Mouse (Mus musculus): ENCODE data around the gene Tbc1d13. TPM values are rescaled to one million over a fixed set of nuclear protein-coding genes. Genes with fewer than 3 reads are reported as not detected.
A peak's percentile ranks its signal among the peaks of the same experiment; 100 is the strongest.
"Not testable (repeated sequence)": the region's sequence is repeated elsewhere in the genome, so short reads cannot be mapped to it uniquely, and the experiment has no call there.

Gene Tbc1d13
- polyA plus RNA-seq, 1 experiment from 2014 or later: 7.8 TPM

DNA sequence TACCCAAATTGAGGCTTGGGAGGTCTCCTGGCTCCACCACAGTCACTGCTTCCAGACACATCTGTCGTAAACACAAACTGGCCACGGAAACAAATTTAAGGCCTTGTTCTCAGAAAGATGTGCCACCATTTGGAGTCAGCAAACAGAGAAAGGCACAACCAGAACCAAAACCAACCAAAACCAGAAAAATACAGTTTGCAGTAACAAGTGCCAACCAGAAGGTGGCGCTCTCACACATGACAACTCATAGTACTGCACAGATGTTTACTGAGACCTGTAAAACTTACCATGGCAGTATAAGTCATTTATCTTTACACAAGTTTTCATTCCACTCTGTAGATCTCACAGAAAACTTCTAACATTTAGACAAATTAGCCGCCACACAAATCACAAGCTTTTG is 33.1 kb downstream of the Tbc1d13 start:
- no peaks in the 10 kb centered on the region for H3K36me3 ChIP-seq
- 0 out of 2 replicates have a peak, but pooled peaks cover 3% of the 10 kb centered on the region for H3K4me1 ChIP-seq (replicated peaks)
- H3K4me3 ChIP-seq (replicated peaks): no peak overlapping the region
- ATAC-seq: no peak
- no peaks in the 10 kb centered on the region for H3K9me3 ChIP-seq
- no peak overlapping the region for H3K27ac ChIP-seq
- WGBS: 57% methylated on average over 4 of the region's 4 CpGs
- H3K9ac ChIP-seq: no peak overlapping the region
- H3K4me2 ChIP-seq (replicated peaks): no peak overlapping the region
- H3K27me3 ChIP-seq (replicated peaks): no peaks in the 10 kb centered on the region

GRCm38 (mm10) chr2:30171371-30171996 is 37.9 kb downstream of the Tbc1d13 start, which contains the start of gene Endog:
Gene Endog (plus strand): TSS chr2:30171493.
- H3K36me3 ChIP-seq: peaks cover 34% of the 10 kb centered on the region
- H3K27ac ChIP-seq: peak within 1 kb of the TSS; percentile 90
- peak within 1 kb of the TSS; percentile 69 for H3K4me3 ChIP-seq (replicated peaks)
- ATAC-seq: peak; percentile 97
- H3K4me1 ChIP-seq (replicated peaks): peaks cover 10% of the 10 kb centered on the region; the same call in 1 of the 2 replicates
- no peaks in the 10 kb centered on the region for H3K27me3 ChIP-seq (replicated peaks)
- H3K9me3 ChIP-seq: no peaks in the 10 kb centered on the region
- WGBS: under 1% methylated on average over 75 of the region's 75 CpGs
- peak within 1 kb of the TSS; percentile 97 for H3K4me2 ChIP-seq (replicated peaks)
- peak within 1 kb of the TSS; percentile 67 for H3K9ac ChIP-seq

DNA sequence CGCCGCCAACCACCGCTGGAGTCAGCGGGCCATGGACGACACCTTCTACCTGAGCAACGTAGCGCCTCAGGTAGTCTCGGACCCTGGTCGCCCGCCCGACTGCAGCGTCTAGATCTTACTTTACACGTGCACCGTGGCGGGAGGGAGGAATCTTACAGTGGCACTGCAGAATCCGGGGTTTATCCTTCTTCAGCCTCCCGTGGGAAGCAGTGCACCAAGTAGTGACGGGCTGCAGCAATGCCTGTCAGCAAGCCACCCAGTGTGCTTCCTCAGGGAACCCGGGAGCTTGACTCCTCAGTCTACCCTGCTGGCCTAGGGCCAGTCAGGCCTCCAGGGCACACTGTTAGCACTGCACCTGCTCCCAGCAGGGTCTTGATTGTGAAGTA is 38.4 kb downstream of the Tbc1d13 start:
- Histone ChIP-seq H3K4me1 (replicated peaks) (peaks cover 11% of the 10 kb centered on the region), H3K36me3 (peaks cover 36% of the 10 kb centered on the region), H3K27me3 (replicated peaks) (no peaks in the 10 kb centered on the region), H3K4me3 (replicated peaks) (peak overlapping the region; percentile 69), H3K27ac (peak overlapping the region; percentile 90), H3K9ac (peak overlapping the region; percentile 67), H3K4me2 (replicated peaks) (peak overlapping the region; percentile 97), H3K9me3 (no peaks in the 10 kb centered on the region)
- ATAC-seq: peak; percentile 40
- WGBS: under 1% methylated on average over 19 of the region's 19 CpGs

GRCm38 (mm10) chr2:30173541-30174240 is 40.1 kb downstream of the Tbc1d13 start:
- Histone ChIP-seq H3K4me3 (replicated peaks) (no peak overlapping the region), H3K9ac (no peak overlapping the region), H3K27me3 (replicated peaks) (no peaks in the 10 kb centered on the region), H3K9me3 (no peaks in the 10 kb centered on the region), H3K36me3 (peaks cover 36% of the 10 kb centered on the region), H3K27ac (no peak overlapping the region), H3K4me1 (replicated peaks) (peaks cover 19% of the 10 kb centered on the region), H3K4me2 (replicated peaks) (no peak overlapping the region)
- 95% methylated on average over 20 of the region's 20 CpGs for WGBS
- ATAC-seq: no peak

DNA sequence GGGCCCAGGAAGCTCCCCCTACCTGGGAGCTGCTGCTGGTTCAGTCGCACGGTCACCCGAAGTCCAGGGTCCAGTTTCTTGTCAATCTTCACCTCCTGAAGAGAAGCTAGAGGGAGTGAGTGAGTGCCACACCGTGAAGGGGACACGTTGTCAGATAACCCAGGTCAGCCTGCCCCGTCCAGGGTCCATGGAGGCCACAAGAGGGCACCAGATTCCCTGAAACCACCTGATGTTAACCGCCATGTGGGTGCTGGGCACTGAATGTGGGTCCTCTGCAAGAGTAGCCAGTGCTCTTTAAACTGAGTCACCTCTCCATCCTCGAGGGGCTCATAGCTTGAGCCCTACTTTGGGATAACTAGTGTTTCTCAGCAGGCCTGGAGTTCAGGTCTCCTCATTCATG is 42.4 kb downstream of the Tbc1d13 start:
- ATAC-seq: no peak
- Histone ChIP-seq H3K4me2 (replicated peaks) (no peak overlapping the region), H3K9me3 (no peaks in the 10 kb centered on the region), H3K4me3 (replicated peaks) (no peak overlapping the region), H3K4me1 (replicated peaks) (peaks cover 19% of the 10 kb centered on the region), H3K36me3 (peaks cover 36% of the 10 kb centered on the region), H3K27me3 (replicated peaks) (no peaks in the 10 kb centered on the region), H3K27ac (no peak overlapping the region), H3K9ac (no peak overlapping the region)
- 91% methylated on average over 8 of the region's 8 CpGs for WGBS

GRCm38 (mm10) chr2:30176561-30176960 is 43.0 kb downstream of the Tbc1d13 start:
- Histone ChIP-seq H3K9ac (no peak overlapping the region), H3K9me3 (no peaks in the 10 kb centered on the region), H3K4me3 (replicated peaks) (no peak overlapping the region), H3K27ac (no peak overlapping the region), H3K36me3 (peaks cover 36% of the 10 kb centered on the region), H3K27me3 (replicated peaks) (no peaks in the 10 kb centered on the region), H3K4me1 (replicated peaks) (peaks cover 17% of the 10 kb centered on the region), H3K4me2 (replicated peaks) (no peak overlapping the region)
- 93% methylated on average over 2 of the region's 2 CpGs for whole genome bisulfite sequencing
- no peak for ATAC-seq

DNA sequence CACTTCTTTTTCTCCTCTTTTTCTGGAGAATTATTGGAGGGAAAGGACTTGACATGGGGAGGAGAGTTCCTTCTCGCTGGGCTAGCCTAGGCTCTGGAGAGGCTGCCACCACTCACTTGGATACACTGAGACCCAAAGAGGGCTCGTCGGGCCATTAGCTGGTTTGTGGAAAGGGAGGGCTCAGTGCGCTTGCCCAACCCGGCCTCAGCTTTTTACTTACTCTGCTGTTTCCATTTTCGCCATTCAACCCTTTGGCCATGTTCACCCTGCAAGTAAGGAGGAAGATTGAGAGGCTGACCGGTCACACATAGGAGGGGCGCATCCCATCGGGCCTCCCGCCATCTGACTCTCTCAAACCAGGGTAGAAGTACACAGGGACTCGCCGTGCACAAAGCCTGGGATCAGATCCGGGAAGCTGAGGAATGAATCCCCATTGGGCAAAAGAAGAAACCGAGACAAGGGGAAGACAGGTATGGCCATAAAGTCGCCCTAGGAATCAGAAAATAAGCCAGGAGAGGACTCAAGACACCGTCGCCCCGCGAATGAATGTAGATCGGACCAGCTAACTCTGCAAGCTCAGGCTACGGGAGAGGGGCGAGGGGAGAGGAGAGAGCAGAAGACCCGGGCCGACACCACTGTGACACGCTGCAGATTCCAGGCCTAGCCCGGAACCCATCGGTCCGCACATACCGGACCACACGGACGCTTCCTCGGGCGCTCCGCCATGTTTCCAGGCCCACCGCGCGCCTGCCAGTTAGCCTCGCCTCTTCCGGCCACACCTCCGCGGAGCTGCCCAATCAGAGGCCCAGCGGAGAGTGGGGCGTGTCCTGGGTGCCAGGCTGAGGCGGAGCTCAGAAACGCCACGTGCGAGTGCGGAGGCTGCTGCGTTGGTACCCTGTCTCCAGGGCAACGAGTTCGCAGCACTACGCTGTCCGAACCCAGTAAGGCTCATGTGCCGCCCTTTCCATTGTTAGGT is 44.4 kb downstream of the Tbc1d13 start, which contains the start of gene Spout1:
Spout1 (minus strand) TSS at position 760 of the 976 bp plus-strand sequence.
- Histone ChIP-seq H3K4me2 (replicated peaks) (peak within 1 kb of the TSS; percentile 79), H3K4me1 (replicated peaks) (peaks cover 9% of the 10 kb centered on the region), H3K9me3 (no peaks in the 10 kb centered on the region), H3K4me3 (replicated peaks) (peak within 1 kb of the TSS; percentile 56), H3K27me3 (replicated peaks) (no peaks in the 10 kb centered on the region), H3K36me3 (peaks cover 34% of the 10 kb centered on the region), H3K27ac (no peak within 1 kb of the TSS), H3K9ac (peak within 1 kb of the TSS; percentile 62)
- peak; percentile 98 for ATAC-seq
- 2% methylated on average over 54 of the region's 54 CpGs for WGBS

GRCm38 (mm10) chr2:30178711-30179110 is 45.2 kb downstream of the Tbc1d13 start:
- peak; percentile 18 for ATAC-seq
- not testable (repeated sequence) for H3K9ac ChIP-seq; H3K27ac ChIP-seq; H3K27me3 ChIP-seq (replicated peaks); H3K4me1 ChIP-seq (replicated peaks); H3K9me3 ChIP-seq
- 55% methylated on average over 7 of the region's 7 CpGs for WGBS
- Histone ChIP-seq H3K4me3 (replicated peaks) (peak overlapping the region; percentile 56), H3K4me2 (replicated peaks) (peak overlapping the region; percentile 79), H3K36me3 (peaks cover 26% of the 10 kb centered on the region)

DNA sequence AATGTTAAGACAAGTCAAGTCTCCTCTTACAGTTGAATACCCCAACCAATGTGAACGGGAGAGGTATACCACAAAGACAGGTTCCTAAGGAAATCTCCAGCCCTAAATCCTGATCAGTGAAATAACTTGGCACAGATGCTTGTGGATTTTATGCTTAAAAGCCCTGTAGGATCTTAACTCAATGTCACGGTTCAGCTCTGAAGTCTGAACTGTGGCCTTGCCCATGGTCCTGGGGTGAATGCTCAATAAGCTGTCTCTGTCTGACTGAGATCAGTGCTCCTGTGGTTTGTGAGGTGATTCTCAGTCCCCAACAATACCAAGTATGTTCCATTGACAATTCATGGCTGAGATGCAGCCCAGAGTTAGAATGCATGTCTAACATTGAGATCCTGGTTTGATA is 48.9 kb downstream of the Tbc1d13 start:
- no peak overlapping the region for H3K4me3 ChIP-seq (replicated peaks)
- H3K36me3 ChIP-seq: peaks cover 6% of the 10 kb centered on the region
- no peak overlapping the region for H3K4me2 ChIP-seq (replicated peaks)
- no peak overlapping the region for H3K27ac ChIP-seq
- no peaks in the 10 kb centered on the region for H3K9me3 ChIP-seq
- peaks cover 4% of the 10 kb centered on the region for H3K4me1 ChIP-seq (replicated peaks)
- H3K27me3 ChIP-seq (replicated peaks): no peaks in the 10 kb centered on the region
- H3K9ac ChIP-seq: no peak overlapping the region
- WGBS: 92% methylated on average over 2 of the region's 2 CpGs
- no peak for ATAC-seq

DNA sequence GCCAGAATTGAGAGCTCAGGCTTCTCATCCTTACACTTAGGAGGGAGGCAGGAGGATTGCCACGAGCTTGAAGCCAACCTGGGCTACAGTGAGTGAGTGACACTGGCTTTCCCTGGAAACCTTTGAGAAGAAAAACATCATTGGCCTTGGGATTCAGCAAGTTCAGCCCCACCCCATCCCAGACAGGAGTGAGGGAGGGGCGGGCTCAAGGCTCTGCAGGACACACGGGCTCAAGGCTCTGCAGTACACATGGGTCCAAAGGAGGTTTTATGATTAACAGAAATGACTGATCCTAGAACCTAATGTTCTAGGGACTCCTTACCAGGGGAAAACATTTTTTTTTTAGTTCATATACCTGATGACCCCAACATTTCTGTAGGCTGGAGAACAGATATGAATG is 50.2 kb downstream of the Tbc1d13 start:
- Histone ChIP-seq H3K4me2 (replicated peaks) (no peak overlapping the region), H3K27me3 (replicated peaks) (no peaks in the 10 kb centered on the region), H3K4me3 (replicated peaks) (no peak overlapping the region), H3K27ac (no peak overlapping the region), H3K9ac (no peak overlapping the region), H3K4me1 (replicated peaks) (no peaks in the 10 kb centered on the region), H3K36me3 (peaks cover 6% of the 10 kb centered on the region), H3K9me3 (no peaks in the 10 kb centered on the region)
- no peak for ATAC-seq
- 62% methylated on average over 3 of the region's 3 CpGs for WGBS

GRCm38 (mm10) chr2:30185276-30185675 is 51.7 kb downstream of the Tbc1d13 start:
- WGBS: 88% methylated on average over 6 of the region's 6 CpGs
- Histone ChIP-seq H3K9ac (no peak overlapping the region), H3K4me3 (replicated peaks) (no peak overlapping the region), H3K9me3 (no peaks in the 10 kb centered on the region), H3K27ac (no peak overlapping the region), H3K36me3 (peaks cover 6% of the 10 kb centered on the region), H3K4me2 (replicated peaks) (no peak overlapping the region), H3K27me3 (replicated peaks) (no peaks in the 10 kb centered on the region), H3K4me1 (replicated peaks) (no peaks in the 10 kb centered on the region)
- peak; percentile 59 for ATAC-seq

GRCm38 (mm10) chr2:30185681-30186080 is 52.1 kb downstream of the Tbc1d13 start:
- 86% methylated on average over 3 of the region's 3 CpGs for WGBS
- no peaks in the 10 kb centered on the region for H3K4me1 ChIP-seq (replicated peaks)
- H3K4me2 ChIP-seq (replicated peaks): no peak overlapping the region
- H3K9me3 ChIP-seq: no peaks in the 10 kb centered on the region
- no peak overlapping the region for H3K27ac ChIP-seq
- no peak for ATAC-seq
- H3K9ac ChIP-seq: no peak overlapping the region
- H3K36me3 ChIP-seq: peaks cover 6% of the 10 kb centered on the region
- no peaks in the 10 kb centered on the region for H3K27me3 ChIP-seq (replicated peaks)
- H3K4me3 ChIP-seq (replicated peaks): no peak overlapping the region
